Mouse (Mus musculus) stomach, embryonic 14.5 days (tissue): ENCODE results near the gene Smchd1. TPM values are rescaled to one million over a fixed set of nuclear protein-coding genes. Genes with fewer than 3 reads are reported as not detected.
"Not testable (repeated sequence)": the region's sequence is repeated elsewhere in the genome, so short reads cannot be mapped to it uniquely, and the experiment has no call there.

Experiments
- ATAC-seq: fragments of 200-750 bp; cut with Nextera tagmentation; 2 replicates; pipeline ENCODE4 v1.8.0; 2017; ENCODE audit warnings: low read depth, moderate TSS enrichment; ENCODE audit not compliant: insufficient number of reproducible peaks, insufficient read depth, low FRiP score
- H3K27ac ChIP-seq: fragments of 300-500 bp; sonication (generic); 2 replicates; pipeline ENCODE4 v1.5.1; 2014; ENCODE audit warnings: mild to moderate bottlenecking, low read length, moderate library complexity, mixed read lengths
- H3K27me3 ChIP-seq: fragments of 300-500 bp; sonication (generic); 2 replicates; pipeline ENCODE4 v1.6.1; 2014; ENCODE audit warnings: low read length, control low read depth, mixed read lengths; ENCODE audit not compliant: control insufficient read depth, insufficient read depth
- H3K36me3 ChIP-seq: fragments of 300-500 bp; sonication (generic); 2 replicates; pipeline ENCODE4 v1.6.1; 2014; ENCODE audit warnings: mild to moderate bottlenecking, control low read depth, low read length, moderate library complexity, mixed read lengths; ENCODE audit not compliant: control insufficient read depth, insufficient read depth
- H3K4me1 ChIP-seq: fragments of 300-500 bp; sonication (generic); 2 replicates; pipeline ENCODE4 v1.6.1; 2014; ENCODE audit warnings: low read length, control low read depth, mixed read lengths; ENCODE audit not compliant: control insufficient read depth, insufficient read depth
- H3K4me2 ChIP-seq: fragments of 300-500 bp; sonication (generic); replicated peaks from 2 replicates; pipeline ENCODE4 v1.6.1; 2014; ENCODE audit warnings: low read depth, low read length, control low read depth
- H3K4me3 ChIP-seq: fragments of 300-500 bp; sonication (generic); 2 replicates; pipeline ENCODE4 v1.5.1; 2014; ENCODE audit warnings: low read depth, low read length, control low read depth
- H3K9ac ChIP-seq: fragments of 300-500 bp; sonication (generic); replicated peaks from 2 replicates; pipeline ENCODE4 v1.6.1; 2014; ENCODE audit warnings: low read depth, mild to moderate bottlenecking, control low read depth, low read length, moderate library complexity, mixed read lengths
- H3K9me3 ChIP-seq: fragments of 300-500 bp; sonication (generic); 2 replicates; pipeline ENCODE4 v1.6.1; 2016; ENCODE audit warnings: low read depth, low read length, control low read depth; ENCODE audit not compliant: control insufficient read depth
- WGBS: fragments of 180-500 bp; shearing (Covaris S2); extraction: QIAGEN DNeasy Blood & Tissue Kit; methylation state at CpG from one replicate; pipeline ENCODE4 v1.1.7; 2014; 5-methylcytosine and 5-hydroxymethylcytosine counted together
- polyA plus RNA-seq: library from polyadenylated mRNA; unstranded; fragments of >200 nt; fragmentation: Nextera tagmentation; extraction: Ambion mirVana; gene quantifications from 2 replicates; pipeline ENCODE4 v1.2.1, GENCODE M21; 2014

Smchd1 gene
- polyA plus RNA-seq, 1 experiment from 2014 or later = 107 TPM

- peaks cover 33% of the 10 kb centered on the region for H3K36me3 ChIP-seq
- not testable (repeated sequence) for H3K4me1 ChIP-seq, H3K27me3 ChIP-seq, H3K4me3 ChIP-seq, ATAC-seq, H3K27ac ChIP-seq, H3K4me2 ChIP-seq, H3K9me3 ChIP-seq, H3K9ac ChIP-seq
- 100% methylated on average over 2 of the region's 2 CpGs for WGBS
Measured at GRCm38 (mm10) chr17:71422502-71422901, 52.6 kb downstream of the Smchd1 start.

DNA sequence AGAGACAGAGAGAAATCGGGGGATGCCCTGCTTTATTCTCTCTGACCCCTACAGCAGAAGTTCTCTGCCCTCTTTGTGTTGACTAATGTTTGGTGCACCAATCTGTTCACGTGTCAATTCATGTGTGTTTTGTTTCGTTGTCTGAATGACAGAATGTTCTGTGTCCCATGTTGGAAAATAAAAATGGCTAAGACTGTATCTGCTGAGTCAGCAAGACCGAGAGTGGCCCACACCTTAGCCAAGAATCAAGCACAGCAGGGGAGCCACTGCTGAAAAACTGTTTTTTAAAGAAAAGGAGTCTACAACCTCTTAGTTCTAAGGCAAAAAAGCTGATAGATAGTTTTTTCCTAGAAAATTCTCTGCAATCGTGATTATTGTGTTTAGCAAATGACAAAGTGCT, 55.7 kb downstream of the Smchd1 start:
- H3K9me3 ChIP-seq, H3K4me2 ChIP-seq, H3K27me3 ChIP-seq, H3K4me1 ChIP-seq, H3K4me3 ChIP-seq, H3K27ac ChIP-seq, ATAC-seq, H3K9ac ChIP-seq: not testable (repeated sequence)
- 88% methylated on average over 5 of the region's 5 CpGs for WGBS
- peaks cover 34% of the 10 kb centered on the region for H3K36me3 ChIP-seq

GRCm38 (mm10) chr17:71417008-71417407, 58.1 kb downstream of the Smchd1 start:
- ATAC-seq = no peak
- Histone ChIP-seq H3K4me1 (no peaks in the 10 kb centered on the region), H3K4me3 (no peak overlapping the region), H3K27me3 (no peaks in the 10 kb centered on the region), H3K9ac (no peak overlapping the region), H3K36me3 (peaks cover 31% of the 10 kb centered on the region), H3K4me2 (no peak overlapping the region), H3K27ac (no peak overlapping the region), H3K9me3 (peaks cover 5% of the 10 kb centered on the region)
- 94% methylated on average over 1 of the region's 1 CpGs for WGBS

GRCm38 (mm10) chr17:71387401-71387800, 87.7 kb downstream of the Smchd1 start:
- H3K9me3 ChIP-seq = no peaks in the 10 kb centered on the region
- no peak overlapping the region for H3K4me3 ChIP-seq
- H3K4me1 ChIP-seq = no peaks in the 10 kb centered on the region
- H3K27me3 ChIP-seq = no peaks in the 10 kb centered on the region
- no peak overlapping the region for H3K9ac ChIP-seq
- no peak for ATAC-seq
- no peak overlapping the region for H3K27ac ChIP-seq
- WGBS = 82% methylated on average over 3 of the region's 3 CpGs
- H3K36me3 ChIP-seq = peaks cover 21% of the 10 kb centered on the region; the same call in 1 of the 2 replicates
- no peak overlapping the region for H3K4me2 ChIP-seq

DNA sequence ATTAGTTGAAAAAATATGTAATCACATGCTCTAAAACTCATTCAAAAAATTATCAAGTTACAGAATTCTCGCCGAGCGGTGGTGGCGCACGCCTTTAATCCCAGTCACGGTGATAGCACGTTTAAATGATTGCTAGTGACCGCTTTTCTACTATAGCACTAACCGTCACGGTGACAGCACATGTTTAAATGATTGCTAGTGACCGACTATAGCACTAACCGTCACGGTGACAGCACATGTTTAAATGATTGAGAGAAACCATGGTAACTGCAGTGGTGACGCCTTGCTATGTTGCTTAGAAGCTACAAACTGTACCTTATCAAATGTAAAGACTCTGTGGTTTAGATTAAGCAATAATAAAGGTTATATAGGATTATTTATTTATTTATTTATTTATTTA, 94.8 kb downstream of the Smchd1 start:
- Histone ChIP-seq H3K9ac (no peak overlapping the region), H3K9me3 (no peaks in the 10 kb centered on the region), H3K4me2 (no peak overlapping the region), H3K27ac (no peak overlapping the region), H3K27me3 (no peaks in the 10 kb centered on the region), H3K36me3 (peaks cover 12% of the 10 kb centered on the region; the same call in 1 of the 2 replicates), H3K4me3 (no peak overlapping the region), H3K4me1 (no peaks in the 10 kb centered on the region)
- ATAC-seq = no peak
- WGBS = 93% methylated on average over 14 of the region's 14 CpGs

DNA sequence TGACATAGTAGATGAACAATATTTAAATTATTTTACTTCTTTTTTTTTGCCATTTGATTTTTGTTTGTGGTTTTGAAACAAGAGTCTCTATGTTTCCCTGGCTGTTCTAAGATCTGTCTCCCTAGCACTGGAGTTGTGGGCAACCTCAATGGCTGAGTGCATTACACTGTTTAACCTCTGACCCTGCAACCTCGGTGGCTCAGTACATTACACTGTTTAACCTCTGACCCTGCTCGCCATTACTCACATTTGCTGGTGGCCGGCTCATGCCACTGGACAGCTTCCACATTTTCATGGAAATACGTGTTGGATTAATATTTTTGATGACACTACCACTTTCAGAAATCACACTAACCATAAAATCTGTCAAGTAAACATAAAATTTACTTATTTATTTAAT, 97.2 kb downstream of the Smchd1 start:
- H3K9me3 ChIP-seq = no peaks in the 10 kb centered on the region
- no peak overlapping the region for H3K4me2 ChIP-seq
- H3K27me3 ChIP-seq = no peaks in the 10 kb centered on the region
- H3K27ac ChIP-seq = no peak overlapping the region
- WGBS = 34% methylated on average over 4 of the region's 4 CpGs
- no peak overlapping the region for H3K4me3 ChIP-seq
- no peak overlapping the region for H3K9ac ChIP-seq
- H3K4me1 ChIP-seq = no peaks in the 10 kb centered on the region
- no peak for ATAC-seq
- peaks cover 17% of the 10 kb centered on the region; the same call in 1 of the 2 replicates for H3K36me3 ChIP-seq

- Histone ChIP-seq H3K9me3 (no peaks in the 10 kb centered on the region), H3K4me3 (no peak overlapping the region), H3K4me2 (no peak overlapping the region), H3K9ac (no peak overlapping the region), H3K27me3 (no peaks in the 10 kb centered on the region), H3K36me3 (peaks cover 20% of the 10 kb centered on the region), H3K27ac (no peak overlapping the region), H3K4me1 (no peaks in the 10 kb centered on the region; the same call in 1 of the 2 replicates)
- ATAC-seq = no peak
- WGBS = 46% methylated on average over 3 of the region's 3 CpGs
Measured at GRCm38 (mm10) chr17:71355526-71355925, 119.6 kb downstream of the Smchd1 start.

- no peak overlapping the region for H3K4me2 ChIP-seq
- H3K36me3 ChIP-seq = peaks cover 27% of the 10 kb centered on the region
- no peaks in the 10 kb centered on the region for H3K9me3 ChIP-seq
- no peaks in the 10 kb centered on the region for H3K27me3 ChIP-seq
- no peaks in the 10 kb centered on the region; the same call in 1 of the 2 replicates for H3K4me1 ChIP-seq
- H3K27ac ChIP-seq = no peak overlapping the region
- 90% methylated on average over 11 of the region's 11 CpGs for WGBS
- no peak overlapping the region for H3K4me3 ChIP-seq
- H3K9ac ChIP-seq = no peak overlapping the region
- ATAC-seq = no peak
Measured at GRCm38 (mm10) chr17:71354205-71354604, 120.9 kb downstream of the Smchd1 start.

GRCm38 (mm10) chr17:71348188-71348587, 127.0 kb downstream of the Smchd1 start:
- H3K27me3 ChIP-seq = no peaks in the 10 kb centered on the region
- ATAC-seq = no peak
- 93% methylated on average over 3 of the region's 3 CpGs for WGBS
- H3K4me1 ChIP-seq = no peaks in the 10 kb centered on the region; the same call in 1 of the 2 replicates
- H3K36me3 ChIP-seq = peaks cover 52% of the 10 kb centered on the region
- H3K9me3 ChIP-seq = no peaks in the 10 kb centered on the region
- no peak overlapping the region for H3K9ac ChIP-seq
- no peak overlapping the region for H3K4me2 ChIP-seq
- H3K4me3 ChIP-seq = no peak overlapping the region
- H3K27ac ChIP-seq = no peak overlapping the region
